Mouse (Mus musculus) neutrophil, adult 5-6 weeks (primary cell): Measurements from ENCODE around the gene Ptp4a2. TPM values are rescaled to one million over a fixed set of nuclear protein-coding genes. Genes with fewer than 3 reads are reported as not detected.
"Not testable (repeated sequence)": the region's sequence is repeated elsewhere in the genome, so short reads cannot be mapped to it uniquely, and the experiment has no call there.

Experiments used
- ATAC-seq: fragments of 151-379, 151-347 bp; 2 replicates; pipeline ENCODE4 v1.8.0; 2017; ENCODE audit warnings: mild to moderate bottlenecking, moderate TSS enrichment; ENCODE audit not compliant: insufficient number of reproducible peaks, poor library complexity, low FRiP score, severe bottlenecking; ENCODE audit errors: extremely low read depth
- total RNA-seq: library from RNA; stranded (forward); fragments of 200-1000 nt; gene quantifications from 2 replicates; pipeline ENCODE4 v1.2.3, GENCODE M21; 2017

The Ptp4a2 gene
- total RNA-seq, 1 experiment from 2014 or later, result 348 TPM

- ATAC-seq, result no peak
Observed at GRCm38 (mm10) chr4:129835296-129835695, 24.3 kb downstream of the Ptp4a2 start.

GRCm38 (mm10) chr4:129839866-129840555 is 29.0 kb downstream of the Ptp4a2 start:
- ATAC-seq, result no peak

GRCm38 (mm10) chr4:129846823-129847222 is 35.8 kb downstream of the Ptp4a2 start:
- no peak for ATAC-seq

- ATAC-seq, result no peak
Observed at GRCm38 (mm10) chr4:129850491-129850890, 39.5 kb downstream of the Ptp4a2 start.

GRCm38 (mm10) chr4:129851861-129852260 is 40.8 kb downstream of the Ptp4a2 start:
- no peak for ATAC-seq

GRCm38 (mm10) chr4:129853053-129853452 is 42.0 kb downstream of the Ptp4a2 start:
- no peak for ATAC-seq

GRCm38 (mm10) chr4:129853996-129854395 is 43.0 kb downstream of the Ptp4a2 start:
- ATAC-seq, result no peak

- no peak for ATAC-seq
Observed at GRCm38 (mm10) chr4:129854615-129855014, 43.6 kb downstream of the Ptp4a2 start.

- no peak for ATAC-seq
Observed at GRCm38 (mm10) chr4:129855051-129855970, 44.3 kb downstream of the Ptp4a2 start.

- peak; percentile 71 for ATAC-seq
Observed at GRCm38 (mm10) chr4:129860456-129860855, 49.4 kb downstream of the Ptp4a2 start.

GRCm38 (mm10) chr4:129861400-129861799 is 50.4 kb downstream of the Ptp4a2 start:
- peak; percentile 78 for ATAC-seq

- ATAC-seq, result no peak
Observed at GRCm38 (mm10) chr4:129862357-129862756, 51.3 kb downstream of the Ptp4a2 start.

GRCm38 (mm10) chr4:129866171-129866570 is 55.2 kb downstream of the Ptp4a2 start:
- not testable (repeated sequence) for ATAC-seq

GRCm38 (mm10) chr4:129868211-129868610 is 57.2 kb downstream of the Ptp4a2 start:
- ATAC-seq, result no peak

- ATAC-seq, result no peak
Observed at GRCm38 (mm10) chr4:129870483-129870882, 59.5 kb downstream of the Ptp4a2 start.

GRCm38 (mm10) chr4:129872376-129872922 is 61.4 kb downstream of the Ptp4a2 start:
- ATAC-seq, result no peak

GRCm38 (mm10) chr4:129874805-129875204 is 63.8 kb downstream of the Ptp4a2 start:
- ATAC-seq, result no peak

- ATAC-seq, result no peak
Observed at GRCm38 (mm10) chr4:129875406-129875805, 64.4 kb downstream of the Ptp4a2 start.

GRCm38 (mm10) chr4:129876831-129877764 is 66.1 kb downstream of the Ptp4a2 start:
- ATAC-seq, result 0 out of 2 replicates have a peak, but pooled peaks have one; percentile 16
